Mouse (Mus musculus) liver, embryonic 16.5 days (tissue): ENCODE data around the gene Ddc. TPM values are rescaled to one million over a fixed set of nuclear protein-coding genes. Genes with fewer than 3 reads are reported as not detected.

Experiments used
- ATAC-seq: fragments of 200-750 bp; cut with Nextera tagmentation; 2 replicates; pipeline ENCODE4 v1.8.0; 2017; ENCODE audit warnings: low read depth, mild to moderate bottlenecking, moderate number of reproducible peaks, moderate library complexity
- H3K27ac ChIP-seq: fragments of 300-500 bp; sonication (generic); 2 replicates; pipeline ENCODE4 v1.5.1; 2014; ENCODE audit warnings: mild to moderate bottlenecking, low read length
- H3K27me3 ChIP-seq: fragments of 300-500 bp; sonication (generic); 2 replicates; pipeline ENCODE4 v1.6.1; 2014; ENCODE audit warnings: low read depth, low read length, mixed read lengths; ENCODE audit not compliant: control insufficient read depth, insufficient read depth
- H3K36me3 ChIP-seq: fragments of 300-500 bp; sonication (generic); 2 replicates; pipeline ENCODE4 v1.6.1; 2014; ENCODE audit warnings: mild to moderate bottlenecking; ENCODE audit not compliant: control insufficient read depth, insufficient read depth
- H3K4me1 ChIP-seq: fragments of 300-500 bp; sonication (generic); 2 replicates; pipeline ENCODE4 v1.6.1; 2014; ENCODE audit warnings: low read depth, low read length, mixed read lengths; ENCODE audit not compliant: control insufficient read depth
- H3K4me2 ChIP-seq: fragments of 300-500 bp; sonication (generic); 2 replicates; pipeline ENCODE4 v1.6.1; 2014; ENCODE audit warnings: low read depth, low read length, mixed read lengths
- H3K4me3 ChIP-seq: fragments of 300-500 bp; sonication (generic); 2 replicates; pipeline ENCODE4 v1.5.1; 2014; ENCODE audit warnings: low read depth, mild to moderate bottlenecking, low read length
- H3K9ac ChIP-seq: fragments of 300-500 bp; sonication (generic); 2 replicates; pipeline ENCODE4 v1.6.1; 2014; ENCODE audit warnings: low read depth, low read length
- H3K9me3 ChIP-seq: fragments of 300-500 bp; sonication (generic); replicated peaks from 2 replicates; pipeline ENCODE4 v1.6.1; 2016; ENCODE audit warnings: low read length; ENCODE audit not compliant: control insufficient read depth
- WGBS: fragments of 180-500 bp; shearing (Covaris S2); extraction: QIAGEN DNeasy Blood & Tissue Kit; methylation state at CpG from one replicate; pipeline ENCODE4 v1.1.7; 2014; ENCODE audit not compliant: insufficient replicate concordance; 5-methylcytosine and 5-hydroxymethylcytosine counted together
- polyA plus RNA-seq: library from polyadenylated mRNA; unstranded; fragments of >200 nt; fragmentation: Nextera tagmentation; extraction: Ambion mirVana; gene quantifications from 2 replicates; pipeline ENCODE4 v1.2.1, GENCODE M21; 2015

Gene Ddc
- polyA plus RNA-seq, 1 experiment from 2014 or later: 16.3 TPM

DNA sequence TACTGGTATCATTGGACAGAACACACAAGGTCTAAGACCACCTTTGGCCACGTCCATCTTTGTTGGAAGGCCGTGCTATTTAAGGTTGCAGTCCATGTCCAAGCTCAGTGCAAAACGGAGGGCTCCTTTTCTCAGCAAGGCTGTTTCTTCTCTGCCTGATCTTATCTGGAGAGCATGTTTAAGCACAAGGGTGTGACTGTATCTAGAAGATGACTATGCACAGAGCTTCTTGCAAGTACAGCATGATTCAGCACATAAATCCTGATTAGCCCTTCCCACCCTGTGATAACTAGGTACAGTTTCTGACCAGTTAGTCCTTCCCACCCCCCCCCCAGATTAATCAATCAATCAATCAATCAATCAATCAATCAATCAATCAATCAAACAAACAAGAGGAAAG, 25.4 kb upstream of the Ddc start:
- ATAC-seq: peak; percentile 92
- H3K36me3 ChIP-seq: no peaks in the 10 kb centered on the region
- H3K27ac ChIP-seq: no peak overlapping the region
- H3K4me1 ChIP-seq: peaks cover 12% of the 10 kb centered on the region
- H3K4me3 ChIP-seq: no peak overlapping the region
- no peaks in the 10 kb centered on the region for H3K27me3 ChIP-seq
- no peaks in the 10 kb centered on the region for H3K9me3 ChIP-seq
- WGBS: 54% methylated on average over 3 of the region's 3 CpGs
- H3K9ac ChIP-seq: no peak overlapping the region
- H3K4me2 ChIP-seq: 0 out of 2 replicates have a peak overlapping the region, but pooled peaks have one; percentile 14

DNA sequence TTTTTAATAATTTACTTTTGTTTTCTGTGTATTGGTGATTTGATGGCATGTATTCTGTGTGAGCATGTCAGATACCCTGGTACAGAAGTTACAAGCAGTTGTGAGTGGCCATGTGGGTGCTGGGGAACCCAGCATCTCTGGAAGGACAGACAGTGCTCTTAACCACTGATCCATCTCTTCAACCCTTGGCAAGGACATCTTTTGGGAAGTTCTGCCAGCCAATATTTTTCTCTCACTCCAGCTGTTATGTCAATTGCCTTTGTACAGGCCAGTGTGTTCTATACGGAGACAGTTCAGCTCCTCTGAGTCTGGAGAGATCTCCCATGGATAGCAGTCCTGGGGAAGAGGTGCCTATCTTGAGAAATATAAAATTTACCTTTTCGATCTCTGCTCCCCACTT, 24.2 kb upstream of the Ddc start:
- H3K27me3 ChIP-seq: no peaks in the 10 kb centered on the region
- H3K4me1 ChIP-seq: peaks cover 12% of the 10 kb centered on the region
- no peak overlapping the region for H3K4me3 ChIP-seq
- H3K27ac ChIP-seq: no peak overlapping the region
- no peak for ATAC-seq
- no peak overlapping the region for H3K9ac ChIP-seq
- H3K36me3 ChIP-seq: no peaks in the 10 kb centered on the region
- 86% methylated on average over 2 of the region's 2 CpGs for WGBS
- no peak overlapping the region for H3K4me2 ChIP-seq
- no peaks in the 10 kb centered on the region for H3K9me3 ChIP-seq

DNA sequence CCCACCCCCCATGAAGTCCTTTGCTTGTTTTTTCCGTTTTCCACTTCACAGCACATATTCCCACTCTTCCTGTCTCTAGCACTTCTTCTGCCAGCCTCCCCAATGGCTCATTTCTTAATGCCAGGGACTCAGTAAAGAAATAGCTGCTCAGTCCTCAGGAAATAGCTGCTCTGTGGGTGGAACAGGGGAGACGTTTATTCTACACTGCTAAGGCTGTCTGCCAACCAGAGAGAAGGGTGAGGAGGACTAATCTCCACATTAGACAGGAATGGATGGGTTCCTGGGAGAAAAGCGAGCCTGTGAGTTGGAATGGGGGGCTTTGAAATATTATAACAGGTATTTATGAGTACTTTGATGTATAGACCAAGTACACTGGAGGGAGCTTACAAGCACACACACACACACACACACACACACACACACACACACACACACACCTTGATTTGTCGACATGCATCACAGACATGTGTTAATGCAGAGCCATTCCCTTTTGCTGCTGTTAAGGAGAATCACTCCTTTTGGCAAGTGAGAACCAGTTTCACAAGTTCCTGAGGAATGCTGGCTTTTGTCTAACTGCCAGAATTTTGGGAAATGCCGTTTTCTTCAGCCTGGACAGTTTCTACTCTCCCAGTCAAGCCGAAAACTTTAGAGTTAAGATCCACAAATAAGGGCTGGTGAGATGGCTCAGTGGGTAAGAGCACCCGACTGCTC, 9.9 kb upstream of the Ddc start:
- Histone ChIP-seq H3K4me2 (no peak overlapping the region), H3K9me3 (no peaks in the 10 kb centered on the region), H3K27me3 (no peaks in the 10 kb centered on the region; the same call in 1 of the 2 replicates), H3K27ac (no peak overlapping the region), H3K4me1 (no peaks in the 10 kb centered on the region), H3K36me3 (no peaks in the 10 kb centered on the region), H3K9ac (no peak overlapping the region), H3K4me3 (no peak overlapping the region)
- ATAC-seq: no peak
- 45% methylated on average over 7 of the region's 7 CpGs for WGBS

- no peaks in the 10 kb centered on the region for H3K9me3 ChIP-seq
- ATAC-seq: no peak
- H3K27ac ChIP-seq: no peak overlapping the region
- no peak overlapping the region for H3K9ac ChIP-seq
- no peaks in the 10 kb centered on the region; the same call in 1 of the 2 replicates for H3K27me3 ChIP-seq
- no peaks in the 10 kb centered on the region for H3K4me1 ChIP-seq
- H3K4me2 ChIP-seq: no peak overlapping the region
- no peak overlapping the region for H3K4me3 ChIP-seq
- no peaks in the 10 kb centered on the region for H3K36me3 ChIP-seq
These were observed 7.6 kb upstream of the Ddc start for GRCm38 (mm10) chr11:11905518-11905917.

- no peak overlapping the region for H3K27ac ChIP-seq
- 65% methylated on average over 5 of the region's 5 CpGs for WGBS
- H3K4me3 ChIP-seq: no peak overlapping the region
- no peak for ATAC-seq
- no peaks in the 10 kb centered on the region for H3K9me3 ChIP-seq
- no peaks in the 10 kb centered on the region for H3K36me3 ChIP-seq
- no peak overlapping the region for H3K9ac ChIP-seq
- H3K27me3 ChIP-seq: no peaks in the 10 kb centered on the region; the same call in 1 of the 2 replicates
- no peak overlapping the region for H3K4me2 ChIP-seq
- H3K4me1 ChIP-seq: no peaks in the 10 kb centered on the region
These were observed 7.1 kb upstream of the Ddc start for GRCm38 (mm10) chr11:11904995-11905394.

GRCm38 (mm10) chr11:11901509-11901908, 3.6 kb upstream of the Ddc start:
- 28% methylated on average over 5 of the region's 5 CpGs for WGBS
- no peaks in the 10 kb centered on the region for H3K27me3 ChIP-seq
- ATAC-seq: peak; percentile 30
- H3K4me2 ChIP-seq: no peak overlapping the region
- H3K36me3 ChIP-seq: no peaks in the 10 kb centered on the region
- H3K9ac ChIP-seq: no peak overlapping the region
- no peak overlapping the region for H3K4me3 ChIP-seq
- no peaks in the 10 kb centered on the region; the same call in 1 of the 2 replicates for H3K4me1 ChIP-seq
- H3K27ac ChIP-seq: no peak overlapping the region
- no peaks in the 10 kb centered on the region for H3K9me3 ChIP-seq

GRCm38 (mm10) chr11:11898496-11898895, 552 bp upstream of the Ddc start:
- H3K27ac ChIP-seq: no peak overlapping the region
- 70% methylated on average over 3 of the region's 3 CpGs for WGBS
- H3K9ac ChIP-seq: no peak overlapping the region
- no peak overlapping the region for H3K4me3 ChIP-seq
- no peak for ATAC-seq
- H3K4me1 ChIP-seq: no peaks in the 10 kb centered on the region; the same call in 1 of the 2 replicates
- H3K27me3 ChIP-seq: no peaks in the 10 kb centered on the region
- no peaks in the 10 kb centered on the region for H3K36me3 ChIP-seq
- H3K4me2 ChIP-seq: no peak overlapping the region
- no peaks in the 10 kb centered on the region for H3K9me3 ChIP-seq

GRCm38 (mm10) chr11:11895479-11895878, 2.5 kb downstream of the Ddc start:
- ATAC-seq: no peak
- no peak overlapping the region for H3K4me3 ChIP-seq
- H3K27ac ChIP-seq: no peak overlapping the region
- H3K36me3 ChIP-seq: no peaks in the 10 kb centered on the region
- H3K4me2 ChIP-seq: no peak overlapping the region
- no peak overlapping the region for H3K9ac ChIP-seq
- H3K4me1 ChIP-seq: peaks cover 2% of the 10 kb centered on the region; the same call in 1 of the 2 replicates
- 40% methylated on average over 2 of the region's 2 CpGs for WGBS
- no peaks in the 10 kb centered on the region for H3K9me3 ChIP-seq
- no peaks in the 10 kb centered on the region for H3K27me3 ChIP-seq

DNA sequence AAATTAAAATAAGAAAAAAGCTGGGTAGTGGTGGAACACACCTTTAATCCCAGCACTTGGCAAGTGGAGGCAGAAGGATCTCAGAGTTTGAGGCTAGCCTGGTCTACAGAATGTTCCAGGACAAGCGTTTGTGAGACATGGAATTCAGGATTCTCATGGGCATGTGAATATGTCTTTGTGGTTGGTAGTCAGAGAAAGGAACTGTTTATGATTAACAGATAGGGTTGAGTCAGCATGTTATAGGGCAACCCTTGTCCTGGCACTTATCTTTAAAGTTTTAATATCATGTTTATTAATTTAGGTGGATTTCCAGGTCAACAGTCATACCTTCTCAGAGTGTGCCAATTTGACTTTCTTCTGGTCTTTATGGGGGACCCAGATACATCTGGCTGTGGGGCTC, 4.2 kb downstream of the Ddc start:
- no peak overlapping the region for H3K27ac ChIP-seq
- no peak overlapping the region for H3K4me2 ChIP-seq
- H3K9me3 ChIP-seq: no peaks in the 10 kb centered on the region
- no peaks in the 10 kb centered on the region for H3K27me3 ChIP-seq
- H3K4me3 ChIP-seq: no peak overlapping the region
- H3K9ac ChIP-seq: no peak overlapping the region
- peaks cover 9% of the 10 kb centered on the region for H3K4me1 ChIP-seq
- no peak for ATAC-seq
- H3K36me3 ChIP-seq: no peaks in the 10 kb centered on the region
- 55% methylated on average over 1 of the region's 1 CpGs for WGBS
